11 mouse cellular contexts compared by ENCODE assay signal in the genomic region with DNA sequence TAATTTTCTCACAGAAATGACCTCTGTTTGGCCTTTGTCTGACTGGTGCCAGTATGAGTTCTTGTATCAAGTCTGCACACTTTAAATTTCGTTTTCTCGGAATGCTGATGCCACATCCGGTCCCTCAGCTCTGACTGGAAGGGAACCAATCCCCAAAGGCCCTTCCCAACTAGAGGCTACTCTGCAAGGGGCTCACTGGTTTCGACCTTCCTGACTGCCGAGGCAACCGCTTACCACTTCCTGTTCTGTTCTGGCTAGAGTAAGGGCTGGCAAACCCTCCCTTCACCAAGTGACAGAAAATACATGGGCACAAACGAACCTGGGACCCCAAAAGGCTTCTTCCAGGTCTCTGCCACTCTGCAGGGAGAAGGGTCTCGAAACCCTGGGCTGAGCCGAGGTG. TPM values are rescaled to one million over a fixed set of nuclear protein-coding genes. Genes with fewer than 3 reads are reported as not detected.
DNase-seq lines count a peak whose midpoint lies in the region; ATAC-seq and TF ChIP-seq lines count a peak whose summit lies in the region.
"Had no signal": no experiment of that assay in that cellular context is flagged by ENCODE, and none has a peak within 500 bp of the region (broad histone marks: within the 10 kb centered on the region; RNA-seq: fewer than 3 reads in every experiment).

No protein-coding gene starts in this region.

- peaks cover 5% of the 10 kb centered on the region for H3K4me1 ChIP-seq in heart, embryonic 10.5 days
- H3K4me1 ChIP-seq in G1E (ENCODE audit: insufficient read depth, low read depth, low read length) = peaks cover 80% of the 10 kb centered on the region
- H3K4me1 ChIP-seq in liver, embryonic 12.5 days = peaks cover 81% of the 10 kb centered on the region
- no peaks in the 10 kb centered on the region for H3K4me1 ChIP-seq in forebrain, embryonic 14.5 days (ENCODE audit: control insufficient read depth, insufficient read depth, low read length)

- no peak for DNase-seq in heart, embryonic 10.5 days (ENCODE audit: low spot score)
- DNase-seq in heart, postnatal 4 days = no peak
- DNase-seq in G1E (ENCODE audit: low spot score) = peak; percentile 80
- peak; percentile 78 to 80 for DNase-seq in spleen, postnatal 36 days (ENCODE audit: low spot score in 2 of 2)
- no peak for DNase-seq in adipocyte (ENCODE audit: low spot score)
- DNase-seq in gastrocnemius, postnatal 25 days = no peak
- DNase-seq in forebrain, embryonic 14.5 days (ENCODE audit: low spot score) = no peak

- peak overlapping the region; percentile 64; the same call in 1 of the 2 replicates for H3K27ac ChIP-seq in heart, embryonic 10.5 days
- peak overlapping the region; percentile 92 for H3K27ac ChIP-seq in liver, embryonic 12.5 days
- H3K27ac ChIP-seq in forebrain, embryonic 14.5 days (ENCODE audit: low read depth, low read length) = no peak overlapping the region
- H3K27ac ChIP-seq: layer of hippocampus, adult 2 months had no signal

- no peaks in the 10 kb centered on the region for H3K9me3 ChIP-seq in heart, embryonic 10.5 days
- no peaks in the 10 kb centered on the region for H3K9me3 ChIP-seq in G1E (replicated peaks)
- no peaks in the 10 kb centered on the region for H3K9me3 ChIP-seq in liver, embryonic 12.5 days (replicated peaks)
- H3K9me3 ChIP-seq in forebrain, embryonic 14.5 days (replicated peaks; ENCODE audit: control insufficient read depth, low read length) = no peaks in the 10 kb centered on the region

- WGBS in heart, embryonic 10.5 days = 74% methylated on average over 9 of the region's 9 CpGs
- 23% methylated on average over 9 of the region's 9 CpGs for WGBS in liver, embryonic 12.5 days (ENCODE audit: insufficient replicate concordance)
- 83% methylated on average over 9 of the region's 9 CpGs for WGBS in forebrain, embryonic 14.5 days

- H3K4me3 ChIP-seq in heart, embryonic 10.5 days = peak overlapping the region; percentile 32
- H3K4me3 ChIP-seq in G1E (ENCODE audit: low read depth, low read length) = peak overlapping the region; percentile 76
- peak overlapping the region; percentile 69 for H3K4me3 ChIP-seq in liver, embryonic 12.5 days
- H3K4me3 ChIP-seq in forebrain, embryonic 14.5 days (ENCODE audit: low read depth, low read length) = no peak overlapping the region
- H3K4me3 ChIP-seq: layer of hippocampus, adult 2 months had no signal

- ATAC-seq in G1E (ENCODE audit: extremely low read depth, insufficient number of reproducible peaks, low FRiP score, poor library complexity, severe bottlenecking) = peak; percentile 57
- ATAC-seq in liver, embryonic 12.5 days = peak; percentile 40
- no peak for ATAC-seq in forebrain, embryonic 14.5 days

- H3K36me3 ChIP-seq in heart, embryonic 10.5 days = no peaks in the 10 kb centered on the region
- H3K36me3 ChIP-seq in G1E (replicated peaks) = peaks cover 39% of the 10 kb centered on the region
- H3K36me3 ChIP-seq in liver, embryonic 12.5 days = peaks cover 31% of the 10 kb centered on the region
- H3K36me3 ChIP-seq in forebrain, embryonic 14.5 days (ENCODE audit: control insufficient read depth, insufficient read depth, low read length) = no peaks in the 10 kb centered on the region

- H3K4me2 ChIP-seq in liver, embryonic 12.5 days = peak overlapping the region; percentile 84
- H3K4me2 ChIP-seq in forebrain, embryonic 14.5 days (ENCODE audit: low read length) = no peak overlapping the region

- peak overlapping the region; percentile 80 for H3K9ac ChIP-seq in liver, embryonic 12.5 days
- H3K9ac ChIP-seq in forebrain, embryonic 14.5 days (ENCODE audit: low read length) = no peak overlapping the region

- no peak for TF ChIP-seq CTCF in G1E (IDR thresholded peaks at IDR 0.05; ENCODE audit: low read depth, low read length)

- H3K27me3 ChIP-seq in heart, embryonic 10.5 days (ENCODE audit: insufficient read depth, poor library complexity, severe bottlenecking) = no peaks in the 10 kb centered on the region
- H3K27me3 ChIP-seq in G1E (ENCODE audit: insufficient read depth, low read length) = no peaks in the 10 kb centered on the region
- H3K27me3 ChIP-seq in liver, embryonic 12.5 days (replicated peaks) = no peaks in the 10 kb centered on the region
- H3K27me3 ChIP-seq in forebrain, embryonic 14.5 days (replicated peaks; ENCODE audit: control insufficient read depth, insufficient read depth, low read length) = no peaks in the 10 kb centered on the region

RNA-seq across cellular contexts. Expression of a gene that starts 1.6 kb away (rescaled TPM):
- 0.97 and 1.3 TPM in 2 replicates for polyA plus RNA-seq in heart, embryonic 10.5 days (2016; fragmentation: Nextera tagmentation; extraction: Ambion mirVana)
- under 1 TPM; 0.19 to 0.25 TPM for total RNA-seq in heart, postnatal 4 days (2021)
- total RNA-seq in G1E (2014; fragmentation: Nextera tagmentation) = 84.3 and 99.8 TPM in 2 replicates
- total RNA-seq in G1E (2017) = 63.4 and 71.0 TPM in 2 replicates
- 14.3 and 15.6 TPM in 2 replicates for polyA plus RNA-seq in G1E (2012)
- polyA plus RNA-seq in liver, embryonic 12.5 days (2016; fragmentation: Nextera tagmentation; extraction: Ambion mirVana) = 6.3 and 7.5 TPM in 2 replicates
- under 1 TPM in 1 of 2 experiments, not detected in 1; 0.08 TPM for total RNA-seq in gastrocnemius, postnatal 25 days (2021)
- not detected in 2 replicates for polyA plus RNA-seq in forebrain, embryonic 14.5 days (2014; fragmentation: Nextera tagmentation; extraction: Ambion mirVana)

RNA-seq across cellular contexts. Expression of a gene that starts 15.1 kb away (rescaled TPM):
- 0.13 TPM in 1 of 2 replicates, not detected in the other for polyA plus RNA-seq in heart, embryonic 10.5 days (2016; fragmentation: Nextera tagmentation; extraction: Ambion mirVana)
- under 1 TPM; 0.10 to 0.25 TPM for total RNA-seq in heart, postnatal 4 days (2021)
- total RNA-seq in G1E (2014; fragmentation: Nextera tagmentation) (1.0 and 1.7 TPM in 2 replicates), G1E (2017) (0.87 and 0.93 TPM in 2 replicates)
- 0.20 and 0.21 TPM in 2 replicates for polyA plus RNA-seq in G1E (2012)
- polyA plus RNA-seq in liver, embryonic 12.5 days (2016; fragmentation: Nextera tagmentation; extraction: Ambion mirVana) = 1.4 and 2.0 TPM in 2 replicates
- not detected for total RNA-seq in gastrocnemius, postnatal 25 days (2021)
- polyA plus RNA-seq in forebrain, embryonic 14.5 days (2014; fragmentation: Nextera tagmentation; extraction: Ambion mirVana) = 0.14 TPM in 1 of 2 replicates, not detected in the other
- total RNA-seq: layer of hippocampus, adult 2 months had no signal
- polyA plus RNA-seq: embryonic facial prominence, embryonic 11.5 days had no signal

RNA-seq across cellular contexts. Expression of a gene that starts 36.8 kb away (rescaled TPM):
- 0.63 and 0.74 TPM in 2 replicates for polyA plus RNA-seq in heart, embryonic 10.5 days (2016; fragmentation: Nextera tagmentation; extraction: Ambion mirVana)
- under 1 TPM; 0.41 to 0.45 TPM for total RNA-seq in heart, postnatal 4 days (2021)
- 2.3 TPM in 1 of 2 replicates, not detected in the other for total RNA-seq in G1E (2014; fragmentation: Nextera tagmentation)
- 1.4 and 2.2 TPM in 2 replicates for total RNA-seq in G1E (2017)
- polyA plus RNA-seq in G1E (2012) = 0.22 and 0.33 TPM in 2 replicates
- 2.8 and 3.7 TPM in 2 replicates for polyA plus RNA-seq in liver, embryonic 12.5 days (2016; fragmentation: Nextera tagmentation; extraction: Ambion mirVana)
- not detected for total RNA-seq in gastrocnemius, postnatal 25 days (2021)
- polyA plus RNA-seq in forebrain, embryonic 14.5 days (2014; fragmentation: Nextera tagmentation; extraction: Ambion mirVana) = 0.10 TPM in 1 of 2 replicates, not detected in the other
- total RNA-seq: layer of hippocampus, adult 2 months had no signal
- polyA plus RNA-seq: embryonic facial prominence, embryonic 11.5 days had no signal

RNA-seq across cellular contexts. Expression of a gene that starts 45.3 kb away (rescaled TPM):
- 0.36 and 1.2 TPM in 2 replicates for polyA plus RNA-seq in heart, embryonic 10.5 days (2016; fragmentation: Nextera tagmentation; extraction: Ambion mirVana)
- total RNA-seq in heart, postnatal 4 days (2021) = 1 to 10 TPM; 1.4 to 2.1 TPM
- total RNA-seq in G1E (2014; fragmentation: Nextera tagmentation) = 0.44 and 2.3 TPM in 2 replicates
- 0.60 and 0.87 TPM in 2 replicates for total RNA-seq in G1E (2017)
- 1.0 and 1.3 TPM in 2 replicates for polyA plus RNA-seq in G1E (2012)
- polyA plus RNA-seq in liver, embryonic 12.5 days (2016; fragmentation: Nextera tagmentation; extraction: Ambion mirVana) = 2.9 and 3.5 TPM in 2 replicates
- total RNA-seq in gastrocnemius, postnatal 25 days (2021) = under 1 TPM in 1 of 2 experiments, not detected in 1; 0.83 TPM
- polyA plus RNA-seq in forebrain, embryonic 14.5 days (2014; fragmentation: Nextera tagmentation; extraction: Ambion mirVana) = 3.9 and 4.6 TPM in 2 replicates

RNA-seq across cellular contexts. Expression of a gene that starts 53.3 kb away (rescaled TPM):
- not detected in 2 replicates for polyA plus RNA-seq in heart, embryonic 10.5 days (2016; fragmentation: Nextera tagmentation; extraction: Ambion mirVana)
- under 1 TPM in 1 of 2 experiments, not detected in 1; 0.29 TPM for total RNA-seq in heart, postnatal 4 days (2021)
- total RNA-seq in G1E (2014; fragmentation: Nextera tagmentation) = not detected in 2 replicates
- not detected in 2 replicates for total RNA-seq in G1E (2017)
- not detected in 2 replicates for polyA plus RNA-seq in G1E (2012)
- 0.77 and 1.3 TPM in 2 replicates for polyA plus RNA-seq in liver, embryonic 12.5 days (2016; fragmentation: Nextera tagmentation; extraction: Ambion mirVana)
- not detected for total RNA-seq in gastrocnemius, postnatal 25 days (2021)
- not detected in 2 replicates for polyA plus RNA-seq in forebrain, embryonic 14.5 days (2014; fragmentation: Nextera tagmentation; extraction: Ambion mirVana)
- total RNA-seq: heart, adult 18-20 months; layer of hippocampus, adult 2 months had no signal

Comparison
In these comparisons a context has a peak if more than half of its experiments do, and no peak if none do; other contexts are left out.
1. DNase-seq: peak in G1E (single experiment) and spleen, postnatal 36 days (2 of 2); none in heart, embryonic 10.5 days (single experiment), heart, postnatal 4 days (single experiment), adipocyte (single experiment), gastrocnemius, postnatal 25 days (single experiment) and forebrain, embryonic 14.5 days (single experiment).